Mouse (Mus musculus) urinary bladder, adult 18-20 months (tissue): ENCODE results near the gene Lca5l.

Experiments
- DNase-seq, 2 experiments: peaks; one replicate each; pipeline ENCODE4 v3.0.0; 2022; ENCODE audit warnings: low spot score in 2 of 2, mixed read lengths in 2 of 2

Gene Lca5l

GRCm38 (mm10) chr16:96120022-96120623, 71.9 kb downstream of the Lca5l start:
- DNase-seq = no peak

- DNase-seq = no peak
Observed at GRCm38 (mm10) chr16:96114729-96115128, 77.3 kb downstream of the Lca5l start.

- no peak for DNase-seq
Observed at GRCm38 (mm10) chr16:96112769-96113168, 79.3 kb downstream of the Lca5l start.

GRCm38 (mm10) chr16:96110655-96111345, 81.3 kb downstream of the Lca5l start:
- DNase-seq = no peak

GRCm38 (mm10) chr16:96109673-96110072, 82.4 kb downstream of the Lca5l start:
- no peak for DNase-seq
